Mouse (Mus musculus) spleen, postnatal 10 days (tissue): Measurements from ENCODE around the gene Anxa4.

Source experiments
- DNase-seq, 2 experiments: peaks; one replicate each; pipeline ENCODE4 v3.0.0; 2021 to 2022; ENCODE audit warnings: low spot score in 2 of 2

Anxa4 gene

DNA sequence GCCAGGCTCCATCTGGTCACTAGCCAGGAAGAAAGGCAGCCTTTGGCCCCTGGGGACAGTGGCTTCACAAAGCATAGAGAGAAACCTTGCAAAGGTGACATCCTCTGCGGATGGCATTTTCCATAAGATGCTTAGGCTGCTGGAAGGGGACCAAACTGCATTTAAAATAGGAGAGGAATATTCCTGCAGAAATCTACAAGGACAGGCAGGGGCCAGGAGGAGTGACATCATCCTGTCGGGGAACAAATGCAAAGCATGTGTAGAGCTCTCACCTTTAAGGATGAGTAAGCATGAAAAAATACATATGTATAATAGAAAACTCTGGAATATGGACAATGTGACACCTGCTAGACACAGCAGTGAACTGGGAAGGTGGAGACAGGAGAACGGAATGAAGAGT, 7.1 kb upstream of the Anxa4 start:
- no peak for DNase-seq

DNA sequence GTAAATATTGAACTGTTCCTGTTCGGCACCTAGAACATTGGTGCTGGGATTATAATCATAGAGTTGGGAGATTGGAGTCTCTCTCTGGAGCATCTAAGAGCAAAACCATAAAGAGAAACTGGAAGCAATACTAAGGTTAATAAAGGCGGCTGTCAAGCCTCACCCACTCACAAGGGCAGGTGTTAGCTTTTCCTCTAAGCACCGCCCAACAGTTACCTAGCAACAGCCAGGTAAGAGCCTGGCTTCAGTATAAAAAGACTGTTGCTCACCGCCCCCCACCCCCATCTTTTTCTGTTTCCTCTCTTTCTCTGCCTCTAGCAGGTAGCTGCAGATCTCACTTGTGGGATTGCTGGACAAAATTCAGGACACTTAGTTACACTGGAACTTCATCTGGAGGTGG, 4.1 kb upstream of the Anxa4 start:
- no peak for DNase-seq

DNA sequence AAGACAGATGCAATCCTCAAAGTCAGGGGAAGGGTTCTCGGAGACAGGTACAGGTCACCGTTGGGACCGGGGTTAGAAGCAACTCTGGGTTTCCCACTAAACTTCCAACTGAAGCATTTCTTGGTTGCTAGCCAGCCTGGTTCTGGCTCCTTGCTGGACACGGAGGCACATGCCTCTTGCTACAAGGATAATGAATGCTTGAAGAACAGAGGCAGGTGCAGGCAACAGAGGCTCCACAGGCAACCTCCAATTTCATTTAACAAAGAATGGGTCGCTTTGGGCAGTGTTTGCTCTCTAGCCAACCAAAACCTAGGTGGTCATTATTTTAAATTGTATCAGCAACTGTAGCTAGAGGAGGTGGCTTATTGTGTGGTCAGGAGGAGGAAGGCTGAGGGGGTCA, 573 bp upstream of the Anxa4 start:
- DNase-seq, result no peak

DNA sequence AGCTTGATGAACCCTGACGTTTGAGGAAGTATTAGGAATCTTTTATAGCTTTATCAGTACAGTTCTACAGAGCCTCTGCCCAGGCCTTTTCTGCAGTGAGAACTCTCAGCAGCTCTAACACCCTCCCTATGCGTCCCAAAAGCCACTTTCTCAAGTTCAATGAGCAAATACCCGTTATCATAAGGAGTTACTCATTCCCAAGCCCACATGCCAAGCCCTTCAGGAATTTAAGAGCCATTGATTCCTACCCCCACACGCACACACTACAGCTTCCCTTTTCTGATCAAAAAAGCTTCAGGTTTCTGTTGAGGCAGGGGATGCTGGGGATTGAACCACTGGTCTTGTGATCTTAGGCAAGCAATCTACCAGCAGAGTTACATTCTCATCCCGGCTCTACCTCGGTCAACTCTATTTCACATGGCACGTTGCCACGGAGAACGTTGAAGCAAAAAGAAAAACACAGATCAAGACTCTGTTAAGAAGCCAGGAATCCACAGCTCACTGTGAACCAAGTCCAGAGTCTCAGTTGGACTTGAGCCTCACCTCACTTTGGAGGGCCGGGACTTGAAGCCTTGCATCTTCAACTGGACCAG, 2.9 kb downstream of the Anxa4 start:
- DNase-seq, result no peak

DNA sequence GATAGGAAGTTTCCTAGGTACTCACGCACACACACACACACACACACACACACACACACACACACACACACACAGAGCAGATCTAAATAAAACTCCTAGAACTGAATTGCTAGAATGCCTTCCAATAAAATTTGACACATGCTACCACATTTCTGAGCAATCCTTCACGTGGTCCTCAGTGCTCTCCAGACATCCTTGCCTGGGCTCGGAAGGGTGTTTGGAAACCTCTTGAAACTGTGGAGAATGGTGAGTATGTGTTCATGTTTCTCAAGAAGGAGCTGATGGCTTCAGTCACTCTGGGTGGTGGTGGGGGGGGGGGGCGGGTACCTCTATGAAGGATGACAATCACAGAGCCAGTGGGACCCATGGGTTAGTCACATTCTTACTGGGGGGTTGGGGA, 5.1 kb downstream of the Anxa4 start:
- no peak for DNase-seq

DNA sequence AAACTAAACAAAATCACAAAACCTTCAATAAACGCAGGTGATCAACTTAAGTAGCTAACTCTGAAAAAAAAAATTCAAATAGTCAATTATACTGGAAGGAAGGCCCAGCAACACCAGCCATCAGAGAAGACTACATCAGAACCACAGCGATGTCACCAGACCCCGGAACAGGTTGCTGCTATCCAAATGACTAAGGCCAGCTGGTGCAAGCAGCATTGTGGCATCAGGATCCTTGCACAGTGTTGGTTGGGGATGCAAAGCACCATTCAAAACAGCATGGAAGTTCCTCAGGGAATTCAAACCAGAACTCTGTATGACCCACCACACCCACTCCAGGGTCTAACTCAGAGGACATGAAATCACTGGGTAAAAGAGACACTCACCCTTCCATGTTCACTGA, 6.8 kb downstream of the Anxa4 start:
- no peak for DNase-seq

DNA sequence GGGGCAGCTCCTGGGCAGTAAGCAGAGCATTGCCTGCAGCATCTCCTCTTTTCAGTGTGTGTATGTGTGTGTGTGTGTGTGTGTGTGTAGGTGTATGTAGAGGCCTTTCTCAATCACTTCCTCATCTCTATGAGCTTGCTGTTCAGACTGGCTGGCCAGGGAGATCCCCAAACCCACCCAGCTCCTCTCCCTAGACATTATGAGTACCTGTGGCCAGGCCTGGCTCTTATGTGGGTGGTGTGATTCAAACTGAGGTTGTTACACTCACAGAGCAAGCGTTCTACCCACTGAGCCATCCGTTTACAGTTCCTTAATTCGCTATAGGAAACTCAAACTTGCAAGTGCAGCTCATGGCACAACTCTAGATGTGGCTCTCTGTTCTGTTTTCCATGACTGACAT, 8.6 kb downstream of the Anxa4 start:
- peak in 1 of 2 experiments; percentile 21 for DNase-seq

DNA sequence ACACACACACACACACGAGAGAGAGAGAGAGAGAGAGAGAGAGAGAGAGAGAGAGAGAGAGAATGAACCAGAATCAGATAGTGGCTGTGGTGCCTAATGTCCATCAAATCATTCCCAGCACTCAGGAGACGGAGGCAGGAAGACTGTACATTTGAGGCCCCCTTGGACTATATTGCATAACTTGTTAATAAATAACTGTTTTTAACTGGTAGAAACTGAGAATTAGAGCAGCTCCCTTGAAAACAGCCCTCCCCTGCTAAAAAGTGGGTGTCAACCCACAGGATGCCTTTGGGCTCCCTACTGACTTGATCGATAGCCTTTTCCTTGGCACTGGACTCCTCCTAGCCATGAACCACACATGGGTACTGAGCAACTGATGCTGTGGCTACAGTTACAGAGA, 11.0 kb downstream of the Anxa4 start:
- no peak for DNase-seq

DNA sequence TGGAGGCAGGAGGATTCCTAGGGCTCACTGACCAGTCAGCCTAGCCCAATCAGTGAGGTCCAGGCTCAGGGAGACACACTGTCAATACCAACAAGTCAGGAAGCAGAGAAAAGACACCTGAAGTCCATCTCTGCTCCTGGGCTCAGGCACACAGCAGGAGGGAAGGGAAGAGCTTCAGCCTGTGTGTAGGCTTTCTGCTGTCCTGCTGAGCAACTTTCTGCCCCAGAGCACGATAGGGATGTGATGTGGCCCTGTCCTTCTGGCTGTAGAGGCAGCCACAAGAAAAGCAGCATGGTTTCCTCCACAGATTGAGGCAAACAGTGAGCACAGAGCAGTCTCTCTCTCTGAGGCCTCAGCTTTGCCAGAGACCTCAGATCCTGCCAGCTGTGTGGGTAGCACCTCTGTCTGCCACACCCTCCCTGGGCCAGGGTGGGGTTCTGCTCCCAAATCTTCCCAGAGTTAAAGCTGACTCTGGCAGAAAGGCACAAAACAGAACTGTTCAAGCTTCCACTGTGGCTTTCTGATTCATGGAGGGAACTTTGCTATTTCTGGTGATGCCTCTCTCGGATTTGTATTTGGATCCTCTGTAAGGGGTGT, 11.9 kb downstream of the Anxa4 start:
- DNase-seq, result no peak

DNA sequence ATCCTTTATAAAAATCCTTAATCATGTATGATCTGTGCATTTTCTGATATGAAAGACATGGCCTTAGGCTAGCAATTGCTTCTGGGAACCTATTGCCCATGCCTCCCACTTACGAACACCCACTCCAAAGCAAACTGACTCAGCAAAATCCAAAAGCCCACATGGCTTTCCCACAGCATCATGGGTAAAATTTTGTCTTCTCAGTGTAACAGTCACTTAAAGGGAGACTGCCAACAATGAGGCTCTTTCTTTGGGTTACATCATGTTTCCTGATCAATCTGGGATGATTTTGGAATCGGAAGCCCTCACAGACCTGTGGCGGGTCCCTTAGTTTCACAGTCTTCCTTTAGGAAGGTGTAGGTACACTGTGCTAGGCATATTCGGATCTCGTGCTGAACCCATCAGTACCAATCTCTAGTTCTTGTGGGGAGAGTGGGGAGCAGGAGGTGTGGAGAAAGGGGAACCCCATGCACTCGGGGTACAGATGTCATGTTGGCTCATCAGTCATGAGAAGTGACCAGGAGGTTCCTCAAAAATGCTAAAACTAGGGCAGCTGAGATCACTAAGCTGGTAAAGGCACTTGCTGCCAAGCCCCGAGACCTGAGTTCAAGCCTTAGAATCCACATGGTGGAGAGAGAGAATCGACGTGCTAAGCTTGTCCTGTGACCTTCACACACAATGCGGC, 14.3 kb downstream of the Anxa4 start:
- DNase-seq, result no peak

DNA sequence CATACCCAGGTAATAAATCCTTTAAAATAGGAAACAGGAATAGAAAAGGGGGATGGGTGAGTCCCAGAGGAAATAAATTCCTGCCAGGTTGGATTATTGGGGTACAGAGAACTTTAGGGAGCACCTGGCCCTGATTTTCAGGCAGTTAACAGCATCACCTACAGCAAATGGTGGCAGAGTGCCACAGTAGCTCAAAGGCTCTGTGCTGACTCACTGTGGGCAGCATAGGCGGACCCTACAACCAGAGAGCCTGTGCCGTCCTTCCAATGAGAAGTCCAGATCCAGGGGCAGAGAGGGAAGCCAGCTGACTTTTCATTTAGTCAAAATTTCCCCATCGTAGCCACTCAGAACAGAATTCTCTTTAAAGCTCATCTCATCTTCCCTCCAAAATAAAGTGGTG, 16.2 kb downstream of the Anxa4 start:
- no peak for DNase-seq

DNA sequence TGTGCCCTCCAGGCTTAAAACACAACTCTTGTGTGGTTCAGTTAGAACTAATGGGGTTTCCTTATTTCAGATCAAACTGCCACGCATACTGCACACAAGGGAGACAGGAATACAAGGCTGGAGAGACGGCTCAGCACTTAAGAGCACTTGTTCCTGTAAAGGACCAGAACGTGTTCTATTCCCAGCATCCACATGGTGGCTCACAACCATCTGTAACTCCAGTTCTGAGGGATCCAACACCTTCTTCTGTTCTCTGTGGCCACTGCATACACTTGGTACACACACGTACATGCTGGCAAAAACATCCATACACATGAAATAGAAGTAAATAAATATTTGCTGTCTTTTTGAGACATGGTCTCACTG, 16.7 kb downstream of the Anxa4 start:
- no peak for DNase-seq

DNA sequence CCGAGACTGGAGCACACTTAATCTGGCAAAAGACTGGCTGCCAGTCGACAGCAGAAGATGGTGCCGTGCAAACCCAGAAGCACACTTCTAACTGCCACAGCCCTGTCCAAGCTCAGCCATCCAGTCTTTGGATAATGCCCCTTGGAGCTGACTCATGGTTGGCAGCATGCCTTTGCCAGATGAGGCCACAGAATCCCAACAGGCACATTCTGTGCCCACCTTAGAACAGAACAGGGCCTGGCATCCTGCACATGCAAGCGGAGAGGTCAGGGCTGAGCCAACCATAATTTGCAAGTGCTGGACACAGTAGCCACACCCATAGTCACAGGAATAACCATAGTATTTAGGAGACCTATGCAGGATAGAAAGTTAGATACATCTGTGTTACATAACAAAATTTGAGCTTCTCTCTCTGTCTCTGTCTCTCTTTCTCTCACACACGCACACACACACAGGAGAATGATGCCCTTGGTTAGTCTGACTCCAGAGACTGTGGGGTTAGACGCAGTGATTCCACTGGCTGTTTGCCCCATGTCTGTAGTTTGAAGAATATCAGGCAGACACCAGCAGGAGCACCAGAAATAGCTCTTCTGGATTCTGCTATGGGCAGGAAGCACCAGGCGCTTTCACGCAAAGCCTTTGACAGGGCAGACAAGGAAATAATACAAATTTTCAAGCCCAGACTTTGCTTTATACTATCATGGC, 17.2 kb downstream of the Anxa4 start:
- DNase-seq, result no peak

DNA sequence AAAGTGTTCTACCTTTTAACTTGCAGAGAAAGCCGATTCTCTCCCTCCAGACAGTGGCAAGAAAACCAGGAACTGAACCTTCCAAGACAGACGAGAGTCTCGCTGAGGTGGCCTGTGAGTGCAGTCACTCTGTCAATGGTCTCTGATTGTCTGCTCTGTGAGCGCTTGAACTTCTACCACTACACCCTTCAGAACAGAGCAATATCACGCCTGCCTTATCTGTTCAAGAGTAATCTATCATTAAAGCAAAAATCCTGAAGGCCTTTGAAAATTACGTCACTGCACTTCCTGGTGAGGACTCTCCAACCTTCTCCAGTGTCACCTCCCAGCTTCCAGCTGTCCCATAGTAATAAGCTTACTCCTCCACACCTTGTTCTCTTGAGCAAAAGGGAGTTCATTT, 18.4 kb downstream of the Anxa4 start:
- no peak for DNase-seq

DNA sequence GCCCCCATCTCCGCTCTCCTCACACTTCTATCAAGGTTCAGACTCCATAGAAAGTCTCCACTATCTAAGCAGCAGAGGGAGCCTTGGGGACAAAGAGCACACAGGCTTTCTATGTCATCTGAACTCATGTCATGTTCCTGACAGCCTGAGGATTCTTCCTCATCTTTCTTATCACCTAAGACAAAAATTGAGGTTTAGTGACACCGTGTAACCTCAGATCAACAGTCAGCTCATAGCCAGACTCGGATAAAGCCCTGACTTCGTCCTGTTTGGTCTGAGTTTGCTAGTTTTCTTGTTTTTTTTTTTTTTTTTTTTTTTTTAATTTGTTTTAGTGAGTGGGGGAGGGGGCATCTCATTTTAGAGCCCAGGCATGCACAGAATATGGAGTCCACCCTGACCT, 19.6 kb downstream of the Anxa4 start:
- DNase-seq, result no peak

DNA sequence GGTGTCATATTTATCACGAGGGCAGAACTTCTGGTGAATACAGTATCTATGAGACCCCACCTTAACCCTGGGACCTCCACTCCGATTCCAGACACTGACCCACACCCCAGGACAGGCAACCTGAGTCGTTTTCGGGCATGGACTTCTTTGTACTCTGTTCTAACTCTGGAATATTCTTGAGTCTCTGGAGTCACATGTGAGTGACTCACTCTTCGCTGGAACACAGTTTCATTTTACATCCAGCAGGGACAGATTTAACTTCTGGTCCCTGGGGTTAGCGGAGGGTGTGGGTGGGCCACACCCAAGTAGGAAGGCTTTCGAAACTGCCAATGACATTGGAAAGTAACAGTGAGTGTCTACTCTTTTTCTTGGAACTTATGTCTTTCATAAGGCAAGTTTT, 20.8 kb downstream of the Anxa4 start:
- DNase-seq, result no peak

DNA sequence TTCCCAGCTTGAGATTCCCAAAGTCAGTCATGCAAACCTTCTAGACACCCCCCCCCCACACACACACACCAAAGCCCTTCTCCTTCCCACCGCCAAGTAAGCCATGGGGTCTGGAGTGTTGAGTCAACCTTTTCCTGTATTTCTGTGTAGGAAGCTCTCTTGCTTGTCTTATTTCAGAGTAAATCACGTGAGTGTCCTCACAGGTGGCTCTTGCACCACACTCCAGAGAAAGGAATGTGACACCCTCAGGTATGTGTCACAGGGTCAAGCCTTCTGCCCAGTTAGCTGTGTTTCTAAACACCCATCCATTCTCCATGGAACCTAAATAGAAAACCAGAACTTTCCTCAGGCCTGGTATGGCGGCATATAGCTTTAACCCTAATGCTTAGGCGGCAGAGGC, 24.4 kb downstream of the Anxa4 start:
- no peak for DNase-seq

DNA sequence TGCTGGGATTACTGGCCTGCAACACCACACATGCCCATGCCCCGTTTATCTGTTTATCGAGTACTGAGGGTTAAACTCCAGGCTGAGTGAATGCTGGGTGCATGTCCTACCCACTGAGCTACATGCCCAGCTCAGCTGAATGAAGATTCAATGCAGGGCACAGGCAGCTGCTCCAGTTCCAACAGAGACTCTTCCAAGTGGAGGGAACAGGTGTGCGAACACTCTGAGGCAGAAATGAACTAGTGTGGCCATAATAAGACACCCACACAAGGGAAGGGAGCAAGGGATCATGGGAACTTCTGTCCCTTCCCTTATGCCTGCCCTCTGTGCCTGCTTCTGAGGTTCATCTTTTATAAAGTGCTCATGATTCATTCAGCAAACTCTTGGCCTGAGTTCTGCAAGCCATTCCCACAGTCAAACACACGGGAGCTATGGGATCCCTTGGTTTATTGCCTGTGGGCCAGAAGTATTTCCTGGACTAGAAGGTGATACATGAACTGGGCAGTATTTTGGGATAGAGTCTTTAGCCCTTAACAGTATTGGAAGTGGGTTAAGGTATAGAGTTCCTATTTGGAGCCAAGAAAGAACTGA, 25.1 kb downstream of the Anxa4 start:
- no peak for DNase-seq

DNA sequence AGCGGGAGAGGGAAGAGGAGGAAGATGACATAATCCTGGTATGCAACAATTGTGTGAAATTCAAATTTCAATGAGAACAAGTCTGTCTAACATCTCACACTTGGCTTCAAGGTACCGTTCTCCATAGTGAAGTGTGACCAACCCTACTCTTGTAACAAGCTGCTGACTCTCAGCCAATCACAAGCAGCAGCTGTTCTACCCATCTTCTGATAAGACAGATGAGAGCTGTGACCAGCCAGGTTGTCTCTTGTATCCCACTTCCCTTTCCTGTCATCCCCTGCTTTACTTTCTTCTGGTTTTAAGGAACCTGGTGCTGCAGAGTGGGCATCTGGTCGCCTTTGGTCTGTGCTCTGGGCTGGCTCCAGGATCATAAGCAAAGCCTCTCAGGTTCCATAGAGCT, 25.9 kb downstream of the Anxa4 start:
- no peak for DNase-seq

DNA sequence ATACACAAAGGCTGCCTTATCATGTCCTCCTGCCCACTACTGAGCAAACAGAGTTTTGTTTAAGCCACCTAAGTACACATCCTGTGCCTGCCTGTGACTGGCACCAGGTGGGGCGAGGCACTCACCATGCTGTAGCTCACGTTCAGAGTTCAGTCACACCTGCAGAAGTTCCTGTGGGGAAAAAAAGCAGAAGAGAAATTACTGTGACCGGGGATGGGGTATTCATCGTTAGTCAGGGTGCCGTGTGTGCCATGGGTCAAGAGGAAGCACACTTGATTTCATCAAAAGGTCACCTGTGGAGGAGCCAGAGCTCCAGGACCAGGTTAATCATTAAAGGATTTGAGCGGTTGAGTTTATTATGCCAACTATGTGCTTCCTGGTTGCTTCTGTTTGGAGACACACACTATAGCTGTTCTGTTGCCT, 27.7 kb downstream of the Anxa4 start:
- no peak for DNase-seq

DNA sequence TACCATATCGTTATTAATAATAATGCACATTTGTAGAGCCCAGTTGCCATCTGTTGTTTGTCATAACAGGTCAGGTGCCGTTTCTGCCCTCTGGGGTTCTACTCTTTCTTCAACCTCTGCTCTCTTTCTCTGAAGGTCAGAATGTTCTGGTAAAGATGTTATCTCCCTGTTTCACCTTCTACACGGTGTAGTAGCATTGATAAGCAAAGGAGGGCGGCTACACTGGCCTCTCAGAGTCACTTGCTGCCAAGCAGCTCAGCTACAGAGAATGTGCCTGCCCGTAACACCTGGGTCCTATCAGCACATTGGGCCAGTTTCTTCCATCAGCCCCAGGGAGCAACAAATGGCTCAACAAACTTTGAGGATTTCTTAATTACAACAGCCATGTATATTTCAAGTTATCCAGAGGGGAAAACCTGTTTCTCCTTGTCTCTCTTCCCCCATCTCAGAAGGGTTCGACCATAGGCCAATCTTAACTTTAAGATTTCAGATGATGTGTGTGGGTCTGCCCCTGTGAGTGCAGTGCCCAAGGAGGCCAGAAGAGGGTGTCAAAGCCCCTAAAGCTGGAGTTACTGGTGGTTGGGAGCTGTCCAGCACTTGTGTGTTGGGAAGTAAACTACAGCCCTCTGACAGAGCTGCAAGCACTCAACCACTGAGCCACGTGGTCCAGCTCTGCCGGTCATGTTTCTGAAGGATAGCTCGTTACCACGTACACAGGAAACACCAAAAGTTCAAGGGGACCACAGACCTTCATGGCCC, 39.1 kb downstream of the Anxa4 start:
- DNase-seq, result no peak
